Mouse (Mus musculus): Measurements from ENCODE around the gene Hist2h2aa1.

DNA sequence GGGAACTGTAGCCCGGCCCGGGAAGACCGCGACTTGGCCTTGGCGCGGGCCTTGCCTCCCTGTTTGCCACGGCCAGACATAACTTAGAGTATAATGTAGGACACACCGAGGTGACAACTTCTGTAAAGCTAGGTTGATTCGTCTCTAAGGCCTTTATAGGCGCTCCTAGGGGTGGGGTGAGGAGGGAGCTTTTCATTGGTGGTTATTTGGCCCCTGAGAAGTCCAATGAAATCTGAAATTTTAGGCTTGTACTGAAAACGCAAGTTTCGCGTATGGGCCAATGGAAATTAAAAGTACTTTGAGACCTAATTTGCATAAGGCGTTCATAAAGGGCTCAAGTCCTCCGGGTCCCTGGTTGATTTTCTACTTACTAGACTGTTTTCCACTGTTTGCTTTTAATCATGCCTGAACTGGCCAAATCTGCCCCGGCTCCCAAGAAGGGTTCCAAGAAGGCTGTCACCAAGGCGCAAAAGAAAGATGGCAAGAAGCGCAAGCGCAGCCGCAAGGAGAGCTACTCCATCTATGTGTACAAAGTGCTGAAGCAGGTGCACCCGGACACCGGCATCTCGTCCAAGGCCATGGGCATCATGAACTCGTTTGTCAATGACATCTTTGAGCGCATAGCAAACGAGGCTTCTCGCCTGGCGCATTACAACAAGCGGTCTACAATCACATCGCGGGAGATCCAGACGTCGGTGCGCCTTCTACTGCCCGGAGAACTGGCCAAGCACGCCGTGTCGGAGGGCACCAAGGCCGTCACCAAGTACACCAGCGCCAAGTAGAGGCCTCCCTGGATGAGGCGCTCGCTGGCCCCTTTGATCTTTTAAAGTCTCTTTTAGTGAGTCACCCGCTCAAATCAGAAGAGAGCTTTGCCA lies 24.3 kb upstream of the Hist2h2aa1 start, which contains the start of the genes Hist2h2ac and Hist2h2be:
- TF ChIP-seq GATA2 (IDR thresholded peaks at IDR 0.05; ENCODE audit: borderline replicate concordance, low read depth, low read length), result no peak
- TF ChIP-seq CTCF (IDR thresholded peaks at IDR 0.05; ENCODE audit: low read depth, low read length), result no peak
- no peak for TF ChIP-seq TAL1 (conservative IDR thresholded peaks at IDR 0.05; ENCODE audit: low read depth, low read length)
